Mouse (Mus musculus) frontal cortex, adult 2 months (tissue): ENCODE measurements around the gene Mast4. TPM values are rescaled to one million over a fixed set of nuclear protein-coding genes. Genes with fewer than 3 reads are reported as not detected.

Experiments used
- DNase-seq, 2 experiments: peaks; one replicate each; pipeline ENCODE4 v3.0.0; 2022; ENCODE audit warnings: low spot score in 1 of 2; ENCODE audit errors: extremely low spot score in 1 of 2
- polyA plus RNA-seq: library from polyadenylated mRNA; depleted of rRNA; stranded (reverse); fragments of >200 nt; gene quantifications from 2 replicates; pipeline ENCODE4 v1.2.3, GENCODE M21; 2012

Mast4 gene
- polyA plus RNA-seq, 1 experiment, result 18.2 TPM

DNA sequence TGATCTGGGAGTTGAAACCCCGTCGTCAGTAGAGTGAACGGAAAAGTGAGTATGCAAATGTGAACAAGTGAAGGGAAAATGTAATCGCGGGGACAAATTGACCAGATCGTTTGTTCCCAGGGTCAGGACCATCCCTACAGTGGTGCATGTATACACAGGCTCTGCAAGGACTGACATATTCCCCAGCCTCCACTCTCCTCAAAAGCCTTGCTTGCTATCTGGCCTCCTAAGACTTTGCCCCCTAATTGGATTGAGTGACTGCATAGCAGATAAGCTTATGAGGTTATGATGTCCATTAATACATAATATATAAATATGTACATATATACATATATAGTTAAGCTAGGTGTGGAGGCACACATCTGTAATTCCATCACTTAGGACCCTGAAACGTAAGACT is 388.8 kb downstream of the Mast4 start:
- no peak for DNase-seq

DNA sequence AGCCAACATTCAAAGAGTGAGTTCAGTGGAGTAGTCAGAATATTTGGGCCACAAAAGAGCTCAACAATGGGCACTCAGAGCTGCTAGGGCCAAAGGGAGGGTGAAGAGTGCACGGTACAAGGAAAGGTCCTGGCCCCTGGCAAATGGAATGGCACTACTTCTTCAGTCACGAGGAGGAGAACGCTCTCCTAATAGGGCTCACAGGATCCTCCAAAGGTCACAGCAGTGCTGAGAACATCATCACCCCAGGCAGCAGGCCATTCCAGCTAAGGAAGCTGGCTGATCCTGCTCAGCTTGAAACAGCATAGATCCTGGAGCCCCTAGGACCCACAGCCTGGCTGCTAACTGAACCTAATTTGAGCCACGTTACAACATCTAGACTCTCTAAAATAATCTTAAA is 389.8 kb downstream of the Mast4 start:
- DNase-seq, result no peak

- DNase-seq, result no peak
Measured at GRCm38 (mm10) chr13:102942557-102942956, 391.7 kb downstream of the Mast4 start.

- no peak for DNase-seq
Measured at GRCm38 (mm10) chr13:102940476-102940875, 393.8 kb downstream of the Mast4 start.

GRCm38 (mm10) chr13:102936233-102936632 is 398.1 kb downstream of the Mast4 start:
- no peak for DNase-seq

GRCm38 (mm10) chr13:102935788-102936187 is 398.5 kb downstream of the Mast4 start:
- DNase-seq, result no peak

DNA sequence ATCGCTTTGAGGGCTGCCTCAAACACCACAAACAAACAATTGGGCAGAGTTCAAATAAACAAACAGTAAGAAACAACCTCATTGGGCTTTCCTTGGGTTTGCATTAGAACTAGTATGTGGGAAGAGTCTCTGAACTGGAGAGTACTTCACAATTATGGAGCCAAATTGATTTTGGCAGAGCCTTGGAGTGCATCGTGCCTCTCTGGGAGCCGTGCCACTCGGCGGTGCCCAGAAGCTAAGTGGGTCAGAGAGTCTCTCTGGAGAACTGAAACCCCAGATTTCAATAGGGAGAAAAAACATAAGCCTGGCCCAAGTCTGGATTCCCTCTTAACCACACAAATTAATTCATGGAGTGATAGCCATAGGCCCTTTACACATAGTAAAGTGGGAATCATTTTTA is 400.6 kb downstream of the Mast4 start:
- peak in 1 of 2 experiments; percentile 64 for DNase-seq

- no peak for DNase-seq
Measured at GRCm38 (mm10) chr13:102932434-102932833, 401.9 kb downstream of the Mast4 start.

GRCm38 (mm10) chr13:102931951-102932350 is 402.3 kb downstream of the Mast4 start:
- no peak for DNase-seq

DNA sequence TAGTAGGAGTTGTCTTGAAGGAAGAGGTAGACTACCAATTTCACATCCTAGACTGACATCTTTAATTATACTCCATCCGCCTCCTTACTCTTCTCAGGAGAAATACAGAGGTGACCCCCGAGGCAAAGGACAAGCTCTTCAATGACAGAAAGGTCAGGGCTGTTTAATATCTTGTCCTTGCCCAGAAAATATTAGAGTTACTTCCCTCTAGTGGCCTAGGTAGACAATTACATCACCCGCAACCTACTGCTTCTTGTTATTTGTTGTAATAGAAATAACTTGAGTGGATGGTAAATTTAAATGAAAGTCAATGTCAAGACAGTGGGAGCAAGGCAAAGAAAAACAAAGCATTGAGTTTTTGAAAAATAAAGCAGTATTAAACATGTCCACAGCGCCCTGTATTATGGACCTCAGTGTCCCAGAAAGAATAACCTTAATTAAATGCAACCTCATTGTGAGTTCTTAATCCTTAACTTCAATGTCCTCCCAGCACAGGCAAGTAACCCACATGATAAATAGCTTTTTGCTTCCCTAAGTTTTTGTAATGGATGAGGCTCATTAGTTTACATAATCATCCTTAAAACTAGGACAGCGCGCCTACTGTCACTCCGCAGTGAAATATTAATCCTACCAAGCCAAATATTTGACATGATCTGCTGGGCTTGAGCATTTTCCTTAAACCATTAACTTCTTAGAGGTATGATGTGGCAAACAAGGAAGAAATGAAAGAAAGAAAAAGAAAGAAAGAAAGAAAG is 408.3 kb downstream of the Mast4 start:
- no peak for DNase-seq

DNA sequence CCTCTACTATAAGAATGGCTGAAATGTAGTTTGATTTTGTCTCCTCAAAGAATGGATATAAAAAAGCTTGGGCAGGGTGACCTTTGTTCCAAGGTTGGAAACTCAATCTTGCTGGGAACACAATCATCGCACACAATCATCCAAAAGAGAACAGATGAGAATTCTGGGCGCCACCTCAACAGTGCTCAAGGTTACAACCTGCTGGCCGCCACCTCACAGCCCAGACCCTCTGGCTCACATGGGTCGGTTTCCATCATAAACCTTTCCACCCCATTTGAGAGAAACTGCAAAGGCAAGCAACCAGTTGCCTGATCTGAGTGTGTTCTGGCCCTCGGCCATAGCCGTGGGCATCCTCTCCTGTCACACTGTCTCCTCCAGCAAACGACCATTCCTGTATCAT is 414.6 kb downstream of the Mast4 start:
- DNase-seq, result no peak

- DNase-seq, result no peak
Measured at GRCm38 (mm10) chr13:102918616-102919015, 415.7 kb downstream of the Mast4 start.

DNA sequence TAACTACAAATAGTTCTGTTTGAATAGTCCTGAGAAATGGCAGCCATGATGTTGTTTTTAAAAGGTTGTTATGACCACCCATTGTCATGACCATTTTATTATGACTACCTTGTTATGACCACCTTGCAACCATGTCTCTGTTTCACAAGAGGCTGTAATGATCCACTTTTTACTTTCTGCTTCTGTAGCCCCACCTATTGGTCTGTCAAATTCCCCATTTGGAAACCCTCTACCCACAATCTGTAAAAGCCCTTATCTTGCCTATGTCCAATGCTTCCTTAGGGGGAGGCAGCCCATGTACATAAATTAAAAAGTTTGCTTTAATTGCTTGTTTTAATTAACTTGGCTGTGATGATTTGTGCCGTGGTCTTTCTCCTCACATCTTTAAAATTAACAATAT is 419.0 kb downstream of the Mast4 start:
- no peak for DNase-seq

DNA sequence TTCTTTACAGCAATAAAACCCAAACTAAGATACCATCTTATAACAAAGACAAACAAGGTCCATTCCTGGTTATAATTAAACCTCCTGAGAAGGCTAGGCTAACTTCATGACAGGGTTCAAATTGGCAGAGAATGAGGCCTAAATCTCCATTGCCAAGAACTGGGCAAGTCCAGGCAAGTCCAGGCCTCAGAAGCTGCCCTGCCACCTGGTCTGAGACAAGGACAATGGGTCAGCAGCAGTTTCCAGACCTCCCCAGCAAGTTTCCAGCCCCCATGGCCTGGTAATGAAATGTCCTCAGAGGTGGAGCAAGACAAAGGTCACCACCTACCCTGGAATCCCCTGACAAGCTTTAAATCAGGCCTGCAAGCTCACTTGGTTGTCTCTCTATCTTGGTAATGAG is 419.5 kb downstream of the Mast4 start:
- no peak for DNase-seq

DNA sequence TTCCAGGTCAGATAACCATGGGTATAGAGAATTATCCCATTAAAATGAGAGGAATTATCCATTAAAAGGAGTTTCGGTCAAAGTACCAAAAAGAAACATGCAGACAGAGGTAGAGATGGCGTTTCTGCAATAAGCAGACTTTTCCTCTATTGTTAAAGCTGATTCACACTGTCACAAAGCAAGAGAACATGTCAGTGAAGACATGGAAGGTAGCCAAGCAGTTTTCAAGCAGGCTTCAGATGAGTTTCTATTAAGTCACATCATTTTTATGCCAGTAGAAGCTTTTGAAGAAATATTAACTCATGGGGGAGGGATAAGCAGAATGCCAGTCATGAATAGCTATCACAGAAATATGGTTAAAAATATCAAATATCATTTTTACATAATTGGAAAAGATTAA is 420.4 kb downstream of the Mast4 start:
- DNase-seq, result no peak

GRCm38 (mm10) chr13:102912867-102913266 is 421.4 kb downstream of the Mast4 start:
- DNase-seq, result no peak

GRCm38 (mm10) chr13:102909654-102910418 is 424.5 kb downstream of the Mast4 start:
- DNase-seq, result no peak

GRCm38 (mm10) chr13:102906661-102907009 is 427.7 kb downstream of the Mast4 start:
- no peak for DNase-seq

DNA sequence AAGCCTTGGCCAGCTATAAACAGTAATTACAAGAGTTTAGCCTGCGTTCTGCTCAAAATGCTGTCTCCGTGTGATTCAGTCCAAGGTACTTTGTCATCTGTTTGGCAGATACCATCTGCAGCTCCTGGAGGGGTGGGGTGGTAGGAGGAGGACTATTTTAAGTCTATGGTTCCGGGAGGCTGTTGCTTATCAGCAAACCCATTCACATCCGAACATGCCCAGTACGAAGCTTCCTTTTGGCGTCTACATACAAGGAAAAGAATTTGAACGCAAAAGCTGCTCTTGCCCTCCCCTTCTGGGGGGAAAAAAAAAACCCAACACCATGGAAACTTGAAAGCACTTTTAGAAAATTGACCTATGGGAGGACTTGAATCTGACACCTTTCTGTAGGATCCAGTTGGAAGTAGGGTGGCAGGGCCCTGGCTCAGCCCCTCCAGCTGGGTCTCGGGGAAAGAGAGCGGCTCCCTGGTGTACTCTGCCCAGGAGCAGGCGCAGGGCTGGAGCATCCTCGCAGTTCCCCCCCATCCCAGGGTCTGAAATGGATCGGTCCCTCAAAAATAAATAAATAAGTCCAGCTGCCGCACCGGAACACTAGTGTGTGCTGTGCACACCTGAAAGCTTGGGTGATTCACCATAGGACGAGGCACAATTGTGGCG is 428.2 kb downstream of the Mast4 start:
- DNase-seq, result peak; percentile 73 to 88

DNA sequence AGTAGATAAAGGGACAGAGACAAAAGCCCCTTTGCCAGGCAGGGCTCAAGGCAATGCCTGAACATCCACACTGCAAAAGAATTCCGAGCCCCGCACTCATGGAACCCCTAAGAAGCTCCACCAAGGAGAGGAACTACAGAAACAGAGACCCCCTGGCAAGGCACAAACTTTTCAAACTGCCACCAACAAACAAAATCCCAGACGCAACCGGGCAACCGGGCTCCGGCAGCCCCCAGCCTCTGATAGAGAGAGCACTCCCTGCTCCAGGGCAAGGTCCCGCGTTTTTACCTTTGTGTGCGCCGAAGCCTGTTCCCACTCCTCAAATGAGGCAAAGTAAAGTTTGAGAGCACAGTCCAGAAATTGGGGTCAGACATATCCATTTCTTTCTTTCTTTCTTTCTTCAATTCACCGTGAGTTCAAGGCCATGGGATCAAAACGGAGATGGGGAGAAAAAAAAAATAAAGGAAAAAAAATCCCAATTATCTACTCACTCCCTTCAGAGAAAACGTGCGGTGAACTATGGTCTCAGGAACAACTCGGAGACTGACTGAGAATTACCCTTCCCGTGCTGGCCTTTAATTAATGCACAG is 428.8 kb downstream of the Mast4 start:
- DNase-seq, result no peak

GRCm38 (mm10) chr13:102903689-102904088 is 430.6 kb downstream of the Mast4 start:
- no peak for DNase-seq
